ENCODE assay signal across 8 mouse cellular contexts in the genomic region with DNA sequence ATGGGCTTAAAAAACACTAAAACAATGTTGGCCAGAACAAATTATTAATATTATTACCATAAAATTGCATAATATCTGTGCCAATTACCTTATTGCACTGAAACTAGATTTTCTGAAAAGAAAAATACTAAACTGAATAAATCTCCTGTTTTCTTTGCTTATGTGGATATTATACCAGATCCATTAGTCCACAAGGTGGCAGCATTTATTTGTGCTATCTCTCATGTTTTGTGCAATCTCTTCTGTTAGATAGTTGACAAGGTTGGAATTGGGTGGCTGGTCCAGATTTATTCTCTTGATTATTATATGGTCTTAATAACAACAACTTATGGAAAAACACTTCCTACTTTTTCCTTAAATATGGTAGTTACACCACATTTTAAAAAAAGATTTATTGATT. TPM values are rescaled to one million over a fixed set of nuclear protein-coding genes. Genes with fewer than 3 reads are reported as not detected.
DNase-seq lines count a peak whose midpoint lies in the region; ATAC-seq and TF ChIP-seq lines count a peak whose summit lies in the region.

No protein-coding gene starts in this region.

- H3K4me1 ChIP-seq in liver, embryonic 14.5 days (replicated peaks; ENCODE audit: control insufficient read depth in 2 of 2, insufficient read depth in 2 of 2, low read length in 1 of 2): peaks cover 0 to 2% of the 10 kb centered on the region in 2 experiments; a peak in 1 of 4 replicates

- H3K4me2 ChIP-seq in liver, embryonic 14.5 days (ENCODE audit: low read depth): no peak overlapping the region

- in situ Hi-C loops in Patski (cut with MboI; ENCODE audit: low pct_unique_long_range_greater_than_20kb): loop anchor here (10.0 to 25.0 kb wide), 2 partner anchors 595 to 772 kb away; no protein-coding TSS in a partner anchor

- CTCF ChIA-PET in Patski (lab: Charles Lee): interaction anchor here (2.0 kb wide), 1 partner anchor 15 kb away, joined by 7 read pairs; no protein-coding TSS in a partner anchor

- H3K27ac ChIP-seq in gastrocnemius, adult 2 months: no peak overlapping the region
- no peak overlapping the region for H3K27ac ChIP-seq in liver, embryonic 14.5 days

- intact Hi-C loops in gastrocnemius, adult 2 months (cut with DNase I): no loop called here
- intact Hi-C loops in gastrocnemius, postnatal 14 days (cut with DNase I; ENCODE audit: low total_unique reads): no loop called here

- ATAC-seq in liver, embryonic 14.5 days (ENCODE audit: insufficient read depth): no peak
- no peak for ATAC-seq in Patski

- H3K9ac ChIP-seq in liver, embryonic 14.5 days (replicated peaks): no peak overlapping the region

- H3K27me3 ChIP-seq in liver, embryonic 14.5 days (ENCODE audit: control insufficient read depth, insufficient read depth, low read length): no peaks in the 10 kb centered on the region
- no peaks in the 10 kb centered on the region for H3K27me3 ChIP-seq in Patski

- H3K9me3 ChIP-seq in liver, embryonic 14.5 days (ENCODE audit: control insufficient read depth, low read length): no peaks in the 10 kb centered on the region

- H3K36me3 ChIP-seq in liver, embryonic 14.5 days (replicated peaks; ENCODE audit: control insufficient read depth, insufficient read depth, low read depth): peaks cover 20% of the 10 kb centered on the region

- peak; percentile 62 for TF ChIP-seq CTCF in gastrocnemius, adult 2 months (IDR thresholded peaks at IDR 0.05)
- TF ChIP-seq CTCF in liver, embryonic 14.5 days (IDR thresholded peaks at IDR 0.05; ENCODE audit: low read depth): peak; percentile 31; the same call in 1 of the 2 replicates
- peak; percentile 51 for TF ChIP-seq CTCF in Patski (IDR thresholded peaks at IDR 0.05)

- DNase-seq in gastrocnemius, adult 2 months: no peak
- DNase-seq in gastrocnemius, postnatal 14 days: no peak
- no peak for DNase-seq in liver, embryonic 14.5 days (ENCODE audit: low read depth in 3 of 3, low spot score in 3 of 3)
- DNase-seq in liver (no peak), Patski (ENCODE audit: low read depth, low spot score) (no peak)
- peak; percentile 19 for DNase-seq in mesoderm, embryonic 11.5 days (ENCODE audit: low read depth, low spot score)
- no peak for DNase-seq in urinary bladder, postnatal 25 days (ENCODE audit: low spot score)
- DNase-seq in gastrocnemius, postnatal 4 days (ENCODE audit: low spot score in 2 of 2): no peak

- POLR2A ChIA-PET in Patski (lab: Charles Lee): no interaction called here

- TF ChIP-seq EP300 in liver, embryonic 14.5 days (IDR thresholded peaks at IDR 0.05; ENCODE audit: low read depth): no peak

- H3K4me3 ChIP-seq in gastrocnemius, adult 2 months: no peak overlapping the region
- H3K4me3 ChIP-seq in liver, embryonic 14.5 days (ENCODE audit: insufficient read depth in 1 of 2, low read depth in 2 of 2, low read length in 2 of 2): no peak overlapping the region

RNA-seq across cellular contexts. Expression of gene Cop1, which starts 58.1 kb away (rescaled TPM):
- 100 to 1,000 TPM; 160 to 164 TPM for total RNA-seq in gastrocnemius, adult 2 months (2021)
- 100 to 1,000 TPM; 107 to 109 TPM for total RNA-seq in gastrocnemius, postnatal 14 days (2021)
- 30.5 and 54.3 TPM in 2 replicates for polyA plus RNA-seq in liver, embryonic 14.5 days (2012; rRNA removed)
- polyA plus RNA-seq in liver, embryonic 14.5 days (2014; fragmentation: Nextera tagmentation; extraction: Ambion mirVana): 37.4 and 66.4 TPM in 2 replicates
- polyA plus RNA-seq in Patski (2021): 145 TPM
- 100 to 1,000 TPM; 107 to 128 TPM for total RNA-seq in gastrocnemius, postnatal 4 days (2021)
